Mouse (Mus musculus) kidney, adult 8-10 months (tissue): ENCODE measurements around the gene Mfsd12.

ENCODE experiments used
- DNase-seq, 2 experiments: peaks; one replicate each; pipeline ENCODE4 v3.0.0; 2022

The Mfsd12 gene

GRCm38 (mm10) chr10:81403511-81403910, 46.2 kb downstream of the Mfsd12 start:
- no peak for DNase-seq

- DNase-seq, result no peak
Measured at GRCm38 (mm10) chr10:81404082-81404481, 46.8 kb downstream of the Mfsd12 start.

- DNase-seq, result no peak
Measured at GRCm38 (mm10) chr10:81404720-81405119, 47.4 kb downstream of the Mfsd12 start.

GRCm38 (mm10) chr10:81405588-81406201, 48.4 kb downstream of the Mfsd12 start:
- peak in 1 of 2 experiments; percentile 77 for DNase-seq

DNA sequence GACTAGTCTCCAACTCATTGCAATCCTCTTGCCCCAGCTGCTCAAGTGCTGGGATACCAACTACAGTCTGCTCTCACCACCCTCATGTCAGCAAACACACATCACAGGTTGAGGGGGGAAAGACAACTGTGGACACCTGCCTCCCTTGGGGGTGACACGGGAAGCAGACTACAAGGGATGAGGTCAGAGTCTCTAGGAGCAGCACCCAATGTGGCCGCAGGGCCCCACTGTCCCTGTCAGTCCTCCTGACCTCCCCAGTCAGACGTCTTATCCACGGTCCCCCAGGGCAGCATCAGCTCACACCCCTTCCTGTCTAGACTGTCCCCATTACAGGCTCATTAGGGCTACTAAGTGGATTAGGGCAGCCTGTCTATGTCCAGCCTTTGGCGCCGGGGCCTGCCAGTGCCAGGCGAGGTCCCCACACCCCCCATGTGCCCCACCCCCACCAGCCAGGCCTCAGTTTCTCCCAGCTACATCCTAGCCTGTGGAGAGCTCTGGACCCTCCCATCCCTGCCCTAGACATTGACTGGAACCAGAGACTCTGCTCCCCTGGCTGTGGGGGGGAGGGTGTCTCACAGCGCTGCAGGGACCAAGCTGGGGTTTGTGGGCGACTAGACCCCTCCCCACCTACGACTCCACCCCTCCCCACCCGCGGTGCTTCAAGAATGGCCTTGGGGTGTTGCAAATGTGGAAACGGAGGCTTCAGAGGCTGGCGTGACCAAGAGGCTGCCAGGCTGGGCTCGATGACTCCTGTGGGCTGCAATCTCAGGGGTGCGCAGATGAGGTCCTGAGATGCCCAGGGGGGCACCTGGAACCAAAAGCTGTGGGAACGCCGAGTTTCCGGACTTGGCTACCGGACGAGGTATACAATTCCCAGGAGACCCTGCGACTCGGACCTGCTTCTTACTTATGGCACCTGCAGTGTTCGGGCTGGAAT, 49.5 kb downstream of the Mfsd12 start:
- no peak for DNase-seq

GRCm38 (mm10) chr10:81407539-81408423, 50.5 kb downstream of the Mfsd12 start:
- DNase-seq, result peak; percentile 89 to 92

- DNase-seq, result no peak
Measured at GRCm38 (mm10) chr10:81408424-81408729, 51.1 kb downstream of the Mfsd12 start.

- peak; percentile 91 for DNase-seq
Measured at GRCm38 (mm10) chr10:81408871-81409291, 51.6 kb downstream of the Mfsd12 start.

DNA sequence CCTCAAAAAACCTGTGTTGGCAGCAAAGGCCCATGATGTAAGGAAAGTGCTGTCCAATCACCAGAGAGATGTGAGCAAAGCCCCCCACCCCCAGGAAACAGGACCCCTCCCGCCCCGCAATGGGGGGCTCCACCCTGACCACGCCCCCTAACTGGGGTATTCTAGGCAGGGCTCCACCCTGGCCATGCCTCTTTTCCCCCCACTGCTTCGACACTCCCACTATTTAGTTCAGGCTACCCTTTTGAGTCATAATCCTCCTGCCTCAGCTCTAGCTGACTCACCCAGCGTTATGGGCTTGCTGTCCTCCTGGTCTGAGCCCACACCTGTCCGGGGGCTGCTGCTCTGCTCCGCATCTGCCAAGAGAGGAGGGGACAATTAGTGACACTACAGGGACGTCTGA, 52.0 kb downstream of the Mfsd12 start:
- DNase-seq, result no peak

- DNase-seq, result peak in 1 of 2 experiments; percentile 75
Measured at GRCm38 (mm10) chr10:81410350-81410749, 53.1 kb downstream of the Mfsd12 start.

DNA sequence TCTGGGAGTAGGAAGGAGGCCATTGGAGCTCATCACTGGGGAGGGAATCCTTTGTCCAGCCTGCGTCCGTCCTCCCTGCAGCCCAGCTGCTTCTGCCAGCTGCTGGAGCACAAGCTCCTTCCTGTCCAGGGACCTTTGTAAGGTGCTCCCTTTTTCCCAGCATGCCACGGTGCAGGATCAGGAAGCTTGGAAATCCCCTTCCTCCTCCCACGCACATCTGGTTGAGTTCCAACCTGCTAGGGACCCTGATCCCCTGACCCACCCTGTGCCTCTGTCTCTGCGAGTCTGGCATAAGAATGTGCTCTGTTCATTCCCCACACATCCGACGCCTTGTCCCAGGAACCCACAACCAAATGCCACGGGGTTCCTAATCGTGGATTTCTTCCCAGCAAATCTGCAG, 53.7 kb downstream of the Mfsd12 start:
- peak in 1 of 2 experiments; percentile 56 for DNase-seq

GRCm38 (mm10) chr10:81411471-81412400, 54.4 kb downstream of the Mfsd12 start:
- peak; percentile 86 to 90 for DNase-seq

GRCm38 (mm10) chr10:81412586-81413309, 55.5 kb downstream of the Mfsd12 start:
- DNase-seq, result peak in 1 of 2 experiments; percentile 42

DNA sequence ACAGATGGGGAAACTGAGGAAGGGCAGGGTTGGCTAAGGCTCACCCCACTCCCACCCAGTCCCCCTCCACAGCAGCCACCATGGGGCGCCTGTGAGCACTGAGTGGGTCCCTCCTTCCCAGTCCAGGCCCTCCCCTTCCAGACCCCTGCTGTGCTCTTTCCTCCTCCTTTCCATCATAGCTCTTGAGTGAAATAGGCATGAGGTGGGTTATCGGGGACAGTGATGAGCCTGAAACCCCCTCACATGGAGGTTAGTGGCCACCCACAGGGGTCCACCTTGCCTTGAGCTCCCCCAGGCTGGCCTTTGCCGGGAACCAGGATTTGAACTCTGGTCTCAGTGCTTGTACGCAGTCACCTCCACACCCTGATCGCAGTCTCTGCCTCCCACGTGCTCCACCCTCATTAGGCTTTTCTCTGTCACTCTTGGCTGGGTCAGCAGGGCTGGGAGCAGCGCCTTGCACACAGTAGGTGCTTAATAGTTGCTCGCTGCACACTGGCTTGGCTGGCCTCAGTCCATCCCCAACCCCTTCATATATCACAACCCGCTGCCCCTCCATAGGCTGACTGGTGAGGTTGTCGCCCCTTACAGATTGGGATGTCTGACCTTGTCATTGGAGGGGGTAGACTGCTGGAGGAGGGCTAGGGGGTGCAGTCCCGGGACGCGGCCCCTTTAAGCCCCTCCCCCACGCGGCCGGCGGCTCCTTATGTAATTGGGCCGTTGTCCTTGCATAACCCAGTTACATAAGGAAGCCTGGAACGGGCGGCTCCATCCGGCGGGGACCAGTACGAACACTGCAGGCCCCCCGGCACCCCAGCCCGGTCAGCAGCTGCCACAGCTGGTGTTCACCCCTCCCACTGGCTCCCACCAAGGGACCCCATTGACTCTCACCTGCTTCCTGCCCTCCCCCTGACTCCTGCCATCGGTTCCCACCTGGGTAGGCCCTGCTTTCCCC, 56.3 kb downstream of the Mfsd12 start:
- DNase-seq, result peak; percentile 93

GRCm38 (mm10) chr10:81414682-81415081, 57.4 kb downstream of the Mfsd12 start:
- peak in 1 of 2 experiments; percentile 70 for DNase-seq

DNA sequence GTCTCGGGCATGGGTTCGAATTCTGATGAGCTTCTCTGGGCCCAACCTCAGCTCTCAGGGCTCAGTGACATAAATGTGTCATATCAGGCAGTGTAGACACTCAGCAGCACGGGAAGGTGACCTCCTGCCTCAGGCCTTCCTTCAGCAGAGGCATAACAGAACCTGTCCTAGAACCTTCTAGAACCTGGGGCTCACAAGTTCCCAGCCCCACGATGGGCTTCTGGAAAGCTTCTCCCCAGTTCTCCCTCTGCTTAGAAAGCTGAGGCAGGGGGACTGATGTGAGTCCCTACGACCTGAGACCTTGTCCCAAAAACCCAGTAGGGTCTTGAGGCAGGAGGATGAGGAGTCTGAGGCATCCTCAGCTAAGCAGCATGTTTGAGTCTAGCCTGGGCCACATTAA, 57.9 kb downstream of the Mfsd12 start:
- DNase-seq, result no peak
